In the genomic region with DNA sequence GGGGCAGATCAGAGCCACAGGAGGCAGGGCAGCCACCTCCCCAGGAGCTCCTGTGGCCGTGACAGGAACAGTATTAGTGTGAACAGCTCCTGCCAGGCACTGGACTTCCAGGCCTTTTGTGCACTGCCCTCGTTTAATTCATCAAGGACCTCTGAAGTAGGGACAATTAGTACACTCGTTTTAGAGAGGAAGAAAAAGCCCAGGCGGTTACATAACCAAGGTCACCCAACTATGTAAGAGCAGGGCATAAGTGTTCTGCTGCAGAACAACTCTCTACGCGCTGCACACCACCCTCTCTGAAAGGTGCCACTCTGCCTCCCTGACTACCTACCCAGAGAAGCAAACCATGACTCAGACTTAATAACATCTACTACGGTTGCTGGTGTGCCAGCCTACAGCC, we compare ENCODE assay signal across 22 mouse cellular contexts. TPM values are rescaled to one million over a fixed set of nuclear protein-coding genes. Genes with fewer than 3 reads are reported as not detected.
DNase-seq lines count a peak whose midpoint lies in the region; ATAC-seq lines count a peak whose summit lies in the region.
"Had no signal": no experiment of that assay in that cellular context is flagged by ENCODE, and none has a peak within 500 bp of the region (broad histone marks: within the 10 kb centered on the region; RNA-seq: fewer than 3 reads in every experiment).

No protein-coding gene starts in this region.

- peaks cover 51% of the 10 kb centered on the region for H3K4me1 ChIP-seq in heart, embryonic 13.5 days
- H3K4me1 ChIP-seq in embryonic facial prominence, embryonic 12.5 days, result no peaks in the 10 kb centered on the region

- ATAC-seq in heart, embryonic 13.5 days (ENCODE audit: extremely low read depth, insufficient number of reproducible peaks, low FRiP score, low TSS enrichment), result no peak
- ATAC-seq in embryonic facial prominence, embryonic 12.5 days (ENCODE audit: insufficient number of reproducible peaks, insufficient read depth, low FRiP score, low TSS enrichment), result 0 out of 2 replicates have a peak, but pooled peaks have one; percentile 24

- H3K27me3 ChIP-seq in heart, embryonic 13.5 days (replicated peaks), result no peaks in the 10 kb centered on the region
- no peaks in the 10 kb centered on the region for H3K27me3 ChIP-seq in embryonic facial prominence, embryonic 12.5 days

- H3K9me3 ChIP-seq in heart, embryonic 13.5 days, result no peaks in the 10 kb centered on the region
- no peaks in the 10 kb centered on the region for H3K9me3 ChIP-seq in embryonic facial prominence, embryonic 12.5 days

- DNase-seq in heart, postnatal 25 days (ENCODE audit: low spot score), result no peak
- DNase-seq in right cerebral cortex, adult 18-20 months, result peak; percentile 20
- no peak for DNase-seq in right cerebral cortex, adult 2 months (ENCODE audit: low spot score in 2 of 2)
- no peak for DNase-seq in MN1 (ENCODE audit: low spot score)
- no peak for DNase-seq in gastrocnemius, adult 8-10 months (ENCODE audit: low spot score in 2 of 2)
- DNase-seq: cerebellum, postnatal 10 days; heart, adult 2 months; heart, postnatal 4 days; layer of hippocampus, adult 9-11 months; retina, postnatal 1 day; spleen, adult 18-20 months had no signal

- intact Hi-C loops in heart, postnatal 25 days (cut with DNase I), result no loop called here

- H3K9ac ChIP-seq in heart, embryonic 13.5 days, result no peak overlapping the region
- no peak overlapping the region for H3K9ac ChIP-seq in embryonic facial prominence, embryonic 12.5 days

- no peak overlapping the region for H3K4me3 ChIP-seq in heart, embryonic 13.5 days
- H3K4me3 ChIP-seq in embryonic facial prominence, embryonic 12.5 days, result no peak overlapping the region
- H3K4me3 ChIP-seq: heart, adult 2 months had no signal

- WGBS in heart, embryonic 13.5 days, result 61% methylated on average over 7 of the region's 7 CpGs
- WGBS in embryonic facial prominence, embryonic 12.5 days, result 64% methylated on average over 7 of the region's 7 CpGs

- H3K27ac ChIP-seq in heart, embryonic 13.5 days (replicated peaks), result 0 out of 2 replicates have a peak overlapping the region, but pooled peaks have one; percentile 3
- H3K27ac ChIP-seq in embryonic facial prominence, embryonic 12.5 days, result no peak overlapping the region
- H3K27ac ChIP-seq: heart, adult 2 months had no signal

- H3K4me2 ChIP-seq in heart, embryonic 13.5 days, result no peak overlapping the region
- no peak overlapping the region for H3K4me2 ChIP-seq in embryonic facial prominence, embryonic 12.5 days (replicated peaks)

- H3K36me3 ChIP-seq in heart, embryonic 13.5 days, result peaks cover 59% of the 10 kb centered on the region
- H3K36me3 ChIP-seq in embryonic facial prominence, embryonic 12.5 days, result peaks cover 9% of the 10 kb centered on the region; the same call in 1 of the 2 replicates

RNA-seq across cellular contexts. Expression of gene Sft2d2, which starts 9.1 kb away (rescaled TPM):
- 19.4 and 20.4 TPM in 2 replicates for polyA plus RNA-seq in heart, embryonic 13.5 days (2015; fragmentation: Nextera tagmentation; extraction: Ambion mirVana)
- 10 to 100 TPM; 12.4 to 13.5 TPM for total RNA-seq in heart, postnatal 25 days (2021)
- 14.9 and 15.0 TPM in 2 replicates for polyA plus RNA-seq in embryonic facial prominence, embryonic 12.5 days (2016; fragmentation: Nextera tagmentation; extraction: Ambion mirVana)
- total RNA-seq in gastrocnemius, adult 8-10 months (2022), result 10 to 100 TPM in 3 of 4 experiments, 1 to 10 TPM in 1; 8.7 to 10.7 (median 10.3) TPM

RNA-seq across cellular contexts. Expression of gene Tbx19, which starts 24.5 kb away (rescaled TPM):
- not detected in 2 replicates for polyA plus RNA-seq in heart, embryonic 13.5 days (2015; fragmentation: Nextera tagmentation; extraction: Ambion mirVana)
- not detected for total RNA-seq in heart, postnatal 25 days (2021)
- not detected in 2 replicates for polyA plus RNA-seq in embryonic facial prominence, embryonic 12.5 days (2016; fragmentation: Nextera tagmentation; extraction: Ambion mirVana)
- total RNA-seq in gastrocnemius, adult 8-10 months (2022), result not detected
- total RNA-seq: heart, adult 2 months; heart, postnatal 4 days; left cerebral cortex, postnatal 25 days; liver, adult 2 months; megakaryocyte, adult 5-6 weeks; MEL; monocyte, adult 5-6 weeks had no signal
- polyA plus RNA-seq: embryonic facial prominence, embryonic 11.5 days; heart, adult 2 months; liver, adult 2 months; neural tube, embryonic 14.5 days; stomach, embryonic 16.5 days; urinary bladder, adult 2 months had no signal

RNA-seq across cellular contexts. Expression of gene Tiprl, which starts 51.7 kb away (rescaled TPM):
- polyA plus RNA-seq in heart, embryonic 13.5 days (2015; fragmentation: Nextera tagmentation; extraction: Ambion mirVana), result 78.9 and 92.6 TPM in 2 replicates
- 10 to 100 TPM; 33.9 to 38.4 TPM for total RNA-seq in heart, postnatal 25 days (2021)
- 92.4 and 101 TPM in 2 replicates for polyA plus RNA-seq in embryonic facial prominence, embryonic 12.5 days (2016; fragmentation: Nextera tagmentation; extraction: Ambion mirVana)
- 10 to 100 TPM; 18.6 to 21.7 (median 19.5) TPM for total RNA-seq in gastrocnemius, adult 8-10 months (2022)
